Mouse (Mus musculus) CH12.LX (cell line): ENCODE data around the gene Cdk5rap3. TPM values are rescaled to one million over a fixed set of nuclear protein-coding genes. Genes with fewer than 3 reads are reported as not detected.

Source experiments
- DNase-seq: peaks from one replicate; pipeline ENCODE4 v3.0.0-alpha.2; 2013; ENCODE audit errors: extremely low read depth
- H3K27ac ChIP-seq: 2 replicates; pipeline ENCODE4 v1.5.1; 2012; ENCODE audit warnings: low read depth, mild to moderate bottlenecking, control low read depth, moderate library complexity; ENCODE audit not compliant: insufficient read depth
- H3K27me3 ChIP-seq: replicated peaks from 2 replicates; pipeline ENCODE3; 2012; ENCODE audit warnings: inconsistent platforms
- H3K36me3 ChIP-seq, 2 experiments: replicated peaks in 1 of 2; 2 replicates each; pipeline versions ENCODE3 to v1.6.1; 2012; ENCODE audit warnings: inconsistent platforms in 1 of 2, low read length in 1 of 2, mild to moderate bottlenecking in 1 of 2, mixed read lengths in 1 of 2, moderate library complexity in 1 of 2; ENCODE audit not compliant: control insufficient read depth in 1 of 2, insufficient read depth in 1 of 2
- H3K4me1 ChIP-seq, 2 experiments: 2 replicates each; pipeline ENCODE4 v1.6.1; 2012; ENCODE audit warnings: inconsistent platforms in 1 of 2, moderate library complexity in 1 of 2; ENCODE audit not compliant: insufficient read depth in 2 of 2, control insufficient read depth in 1 of 2
- H3K4me2 ChIP-seq: 2 replicates; pipeline ENCODE4 v1.6.1; 2012; ENCODE audit warnings: low read depth, mild to moderate bottlenecking, control low read depth; ENCODE audit not compliant: poor library complexity, insufficient read depth, severe bottlenecking
- H3K4me3 ChIP-seq, 3 experiments: fragments of 150-350 bp in 1 of 3; sonication (generic) in 1 of 3; replicated peaks in 1 of 3; 2 replicates each; pipeline versions ENCODE3 to v1.5.1; 2011 to 2012; ENCODE audit warnings: low read depth in 2 of 3, low read length in 2 of 3, mild to moderate bottlenecking in 2 of 3, moderate library complexity in 2 of 3, control low read depth in 1 of 3, improper control_type of control experiment in 1 of 3, inconsistent platforms in 1 of 3, mixed read lengths in 1 of 3; ENCODE audit not compliant: poor library complexity in 1 of 3
- H3K79me2 ChIP-seq: replicated peaks from 2 replicates; pipeline ENCODE4 v1.6.1; 2012; ENCODE audit warnings: mild to moderate bottlenecking, moderate library complexity; ENCODE audit not compliant: control insufficient read depth, poor library complexity, insufficient read depth, severe bottlenecking; ENCODE audit errors: extremely low read depth
- H3K9ac ChIP-seq: 2 replicates; pipeline ENCODE4 v1.6.1; 2012; ENCODE audit warnings: low read depth, mild to moderate bottlenecking, control low read depth, moderate library complexity; ENCODE audit not compliant: insufficient read depth
- H3K9me3 ChIP-seq: replicated peaks from 2 replicates; pipeline ENCODE3; 2012; ENCODE audit warnings: low read length, inconsistent platforms, mixed read lengths
- BHLHE40 ChIP-seq: IDR thresholded peaks from 2 replicates; pipeline ENCODE4 v1.6.1; 2011; ENCODE audit warnings: mild to moderate bottlenecking, low read depth, low read length, improper control_type of control experiment
- CHD2 ChIP-seq: IDR thresholded peaks from 2 replicates; pipeline ENCODE4 v1.6.1; 2011; ENCODE audit warnings: low read length, improper control_type of control experiment
- CTCF ChIP-seq, 2 experiments: IDR thresholded peaks in 1 of 2; conservative IDR thresholded peaks in 1 of 2; 2 replicates each; pipeline ENCODE4 v1.5.1; 2011 to 2012; ENCODE audit warnings: low read depth in 2 of 2, low read length in 2 of 2, improper control_type of control experiment in 1 of 2, inconsistent platforms in 1 of 2, mild to moderate bottlenecking in 1 of 2, moderate library complexity in 1 of 2
- E2F4 ChIP-seq: IDR thresholded peaks from 2 replicates; pipeline ENCODE4 v1.6.1; 2011; ENCODE audit warnings: low read depth, low read length, improper control_type of control experiment; ENCODE audit not compliant: insufficient replicate concordance
- ELF1 ChIP-seq: IDR thresholded peaks from 2 replicates; pipeline ENCODE4 v1.6.1; 2014; ENCODE audit warnings: low read depth, mild to moderate bottlenecking, inconsistent platforms, low read length, improper control_type of control experiment
- EP300 ChIP-seq: IDR thresholded peaks from 2 replicates; pipeline ENCODE4 v1.6.1; 2011; ENCODE audit warnings: low read length, improper control_type of control experiment
- ETS1 ChIP-seq: conservative IDR thresholded peaks from 2 replicates; pipeline ENCODE4 v1.6.1; 2012; ENCODE audit warnings: low read depth, mild to moderate bottlenecking, inconsistent platforms, low read length, improper control_type of control experiment, moderate library complexity
- HCFC1 ChIP-seq: IDR thresholded peaks from 2 replicates; pipeline ENCODE4 v1.6.1; 2012; ENCODE audit warnings: low read depth, mild to moderate bottlenecking, inconsistent platforms, low read length, improper control_type of control experiment
- IRF4 ChIP-seq: IDR thresholded peaks from 2 replicates; pipeline ENCODE4 v1.6.1; 2014; ENCODE audit warnings: low read depth, mild to moderate bottlenecking, inconsistent platforms, low read length, improper control_type of control experiment
- JUN ChIP-seq: IDR thresholded peaks from 2 replicates; pipeline ENCODE4 v1.6.1; 2011; ENCODE audit warnings: low read depth, mild to moderate bottlenecking, low read length, improper control_type of control experiment, moderate library complexity; ENCODE audit not compliant: insufficient read depth
- JUND ChIP-seq: conservative IDR thresholded peaks from 2 replicates; pipeline ENCODE4 v1.6.1; 2011; ENCODE audit warnings: low read depth, low read length, improper control_type of control experiment
- KAT2A ChIP-seq: IDR thresholded peaks from 2 replicates; pipeline ENCODE4 v1.6.1; 2012; ENCODE audit warnings: low read length, improper control_type of control experiment, inconsistent platforms; ENCODE audit not compliant: insufficient replicate concordance
- MAFK ChIP-seq: IDR thresholded peaks from 2 replicates; pipeline ENCODE4 v1.6.1; 2011; ENCODE audit warnings: low read length, improper control_type of control experiment; ENCODE audit not compliant: insufficient replicate concordance
- MAZ ChIP-seq: IDR thresholded peaks from 2 replicates; pipeline ENCODE4 v1.6.1; 2012; ENCODE audit warnings: low read depth, mild to moderate bottlenecking, inconsistent platforms, low read length, improper control_type of control experiment, moderate library complexity
- MEF2A ChIP-seq: IDR thresholded peaks from 2 replicates; pipeline ENCODE4 v1.6.1; 2014; ENCODE audit warnings: low read depth, mild to moderate bottlenecking, inconsistent platforms, low read length, improper control_type of control experiment, borderline replicate concordance
- MXI1 ChIP-seq: IDR thresholded peaks from 2 replicates; pipeline ENCODE4 v1.6.1; 2011; ENCODE audit warnings: mild to moderate bottlenecking, low read depth, low read length, improper control_type of control experiment
- MYC ChIP-seq: IDR thresholded peaks from 2 replicates; pipeline ENCODE4 v1.6.1; 2011; ENCODE audit warnings: low read depth, mild to moderate bottlenecking, improper control_type of control experiment, low read length
- NELFE ChIP-seq: IDR thresholded peaks from 2 replicates; pipeline ENCODE4 v1.6.1; 2011; ENCODE audit warnings: low read depth, low read length, improper control_type of control experiment
- PAX5 ChIP-seq: IDR thresholded peaks from 2 replicates; pipeline ENCODE4 v1.6.1; 2012; ENCODE audit warnings: low read length, inconsistent platforms, mixed read lengths
- POLR2AphosphoS2 ChIP-seq: IDR thresholded peaks from 2 replicates; pipeline ENCODE4 v1.6.1; 2011; ENCODE audit warnings: low read depth, low read length, improper control_type of control experiment
- RAD21 ChIP-seq: IDR thresholded peaks from 2 replicates; pipeline ENCODE4 v1.6.1; 2011; ENCODE audit warnings: low read depth, mild to moderate bottlenecking, low read length, improper control_type of control experiment, moderate library complexity
- RCOR1 ChIP-seq: conservative IDR thresholded peaks from 2 replicates; pipeline ENCODE4 v1.6.1; 2012; ENCODE audit warnings: low read depth, mild to moderate bottlenecking, inconsistent platforms, low read length, improper control_type of control experiment
- SMC3 ChIP-seq: IDR thresholded peaks from 2 replicates; pipeline ENCODE4 v1.6.1; 2011; ENCODE audit warnings: low read depth, low read length, improper control_type of control experiment
- TBP ChIP-seq: conservative IDR thresholded peaks from 2 replicates; pipeline ENCODE4 v1.6.1; 2011; ENCODE audit warnings: low read depth, low read length, improper control_type of control experiment
- UBTF ChIP-seq: IDR thresholded peaks from 2 replicates; pipeline ENCODE4 v1.6.1; 2012; ENCODE audit warnings: low read depth, mild to moderate bottlenecking, inconsistent platforms, low read length, improper control_type of control experiment, moderate library complexity
- USF1 ChIP-seq: IDR thresholded peaks from 2 replicates; pipeline ENCODE4 v1.6.1; 2014; ENCODE audit warnings: low read depth, mild to moderate bottlenecking, inconsistent platforms, low read length, improper control_type of control experiment
- USF2 ChIP-seq: conservative IDR thresholded peaks from 2 replicates; pipeline ENCODE4 v1.6.1; 2011; ENCODE audit warnings: low read depth, low read length, improper control_type of control experiment
- ZC3H11A ChIP-seq: IDR thresholded peaks from 2 replicates; pipeline ENCODE4 v1.6.1; 2012; ENCODE audit warnings: low read depth, mild to moderate bottlenecking, inconsistent platforms, low read length, improper control_type of control experiment
- ZKSCAN1 ChIP-seq: IDR thresholded peaks from 2 replicates; pipeline ENCODE4 v1.6.1; 2012; ENCODE audit warnings: low read depth, inconsistent platforms, low read length, improper control_type of control experiment, borderline replicate concordance
- ZMIZ1 ChIP-seq: IDR thresholded peaks from 2 replicates; pipeline ENCODE4 v1.6.1; 2012; ENCODE audit warnings: low read depth, mild to moderate bottlenecking, inconsistent platforms, low read length, improper control_type of control experiment
- ZNF384 ChIP-seq: IDR thresholded peaks from 2 replicates; pipeline ENCODE4 v1.6.1; 2012; ENCODE audit warnings: low read depth, low read length, improper control_type of control experiment, inconsistent platforms
- dilution Hi-C: fragments of 300-500 bp; cut with MboI; formaldehyde crosslinking; loops from 2 replicates; pipeline ENCODE4 v1.14.3; 2020; ENCODE audit warnings: low sequenced_read_pairs; ENCODE audit not compliant: extremely low pct_unique_long_range_greater_than_20kb, extremely low pct_ligation_motif_present
- in situ Hi-C: fragments of 300-500 bp; cut with MboI; formaldehyde crosslinking; loops from 3 replicates; pipeline ENCODE4 v1.14.3; 2019; ENCODE audit warnings: low sequenced_read_pairs, low pct_ligation_motif_present, low pct_unique_long_range_greater_than_20kb, mixed read lengths
- polyA plus RNA-seq: library from polyadenylated mRNA; unstranded; fragments of >175 nt; gene quantifications from 2 replicates; pipeline ENCODE4 v1.2.1, GENCODE M21; 2012; ENCODE audit warnings: low read depth; ENCODE audit not compliant: insufficient read length
- total RNA-seq, 2 experiments: library from RNA; depleted of rRNA; stranded (reverse); fragments of 300-350 nt in 1 of 2; fragments of >200 nt in 1 of 2; gene quantifications; 2 replicates each; pipeline ENCODE4 v1.2.3; 2012 to 2014

Gene Cdk5rap3
- total and polyA plus RNA-seq, 3 experiments, result 61.6 to 112 (median 70.3) TPM

- Histone ChIP-seq H3K79me2 (no peaks in the 10 kb centered on the region), H3K9ac (no peak overlapping the region), H3K36me3 (peaks cover 86 to 100% of the 10 kb centered on the region in 2 experiments), H3K27ac (no peak overlapping the region), H3K27me3 (no peaks in the 10 kb centered on the region), H3K4me2 (no peak overlapping the region), H3K9me3 (peaks cover 11% of the 10 kb centered on the region), H3K4me3 (no peak overlapping the region), H3K4me1 (peaks cover 6 to 10% of the 10 kb centered on the region in 2 experiments; a peak in 3 of 4 replicates)
- dilution Hi-C loops, result no loop called here
- TF ChIP-seq MXI1, result no peak
- no peak for TF ChIP-seq BHLHE40
- no peak for TF ChIP-seq E2F4
- no peak for TF ChIP-seq KAT2A
- TF ChIP-seq TBP, result no peak
- no peak for TF ChIP-seq ZC3H11A
- no peak for TF ChIP-seq HCFC1
- no peak for TF ChIP-seq ZNF384
- no peak for TF ChIP-seq ETS1
- TF ChIP-seq USF1, result no peak
- no peak for TF ChIP-seq CHD2
- no peak for TF ChIP-seq EP300
- no peak for TF ChIP-seq ZMIZ1
- no peak for TF ChIP-seq NELFE
- TF ChIP-seq CTCF (conservative IDR thresholded peaks at IDR 0.05 in 1 of 2, IDR thresholded peaks at IDR 0.05 in 1 of 2; ENCODE audit: low read depth in 2 of 2, low read length in 2 of 2), result no peak
- TF ChIP-seq MAFK, result no peak
- no peak for TF ChIP-seq JUN
- TF ChIP-seq UBTF, result no peak
- no peak for TF ChIP-seq POLR2AphosphoS2
- TF ChIP-seq JUND, result no peak
- DNase-seq, result no peak
- in situ Hi-C loops, result no loop called here
Measured at GRCm38 (mm10) chr11:96952426-96952825, 36.1 kb upstream of the Cdk5rap3 start.

- in situ Hi-C loops (no loop called here), dilution Hi-C loops (no loop called here)
- Histone ChIP-seq H3K36me3 (peaks cover 70 to 97% of the 10 kb centered on the region in 2 experiments), H3K9ac (no peak overlapping the region), H3K4me2 (no peak overlapping the region), H3K9me3 (peaks cover 11% of the 10 kb centered on the region), H3K4me1 (peaks cover 6 to 25% of the 10 kb centered on the region in 2 experiments), H3K4me3 (no peak overlapping the region), H3K27me3 (no peaks in the 10 kb centered on the region), H3K27ac (no peak overlapping the region), H3K79me2 (0 out of 2 replicates have a peak, but pooled peaks cover 3% of the 10 kb centered on the region)
- DNase-seq, result peak; percentile 44
- no peak for TF ChIP-seq USF2
- TF ChIP-seq ZMIZ1, result no peak
- no peak for TF ChIP-seq ZKSCAN1
- TF ChIP-seq EP300, result no peak
- no peak for TF ChIP-seq CHD2
- TF ChIP-seq RAD21, result peak; percentile 10
- TF ChIP-seq ELF1, result no peak
- no peak for TF ChIP-seq IRF4
- TF ChIP-seq KAT2A, result no peak
- TF ChIP-seq JUN, result no peak
- no peak for TF ChIP-seq MYC
- TF ChIP-seq POLR2AphosphoS2, result no peak
- TF ChIP-seq ZC3H11A, result no peak
- no peak for TF ChIP-seq NELFE
- no peak for TF ChIP-seq E2F4
- no peak for TF ChIP-seq USF1
- peak; percentile 50 for TF ChIP-seq SMC3
- peak; percentile 45 to 60; a peak in 3 of 4 replicates for TF ChIP-seq CTCF (conservative IDR thresholded peaks at IDR 0.05 in 1 of 2, IDR thresholded peaks at IDR 0.05 in 1 of 2; ENCODE audit: low read depth in 2 of 2, low read length in 2 of 2)
- TF ChIP-seq PAX5, result no peak
- TF ChIP-seq MEF2A, result no peak
- TF ChIP-seq RCOR1, result no peak
- no peak for TF ChIP-seq MAZ
- no peak for TF ChIP-seq HCFC1
- TF ChIP-seq JUND, result no peak
- no peak for TF ChIP-seq ETS1
Measured at GRCm38 (mm10) chr11:96950767-96951166, 34.5 kb upstream of the Cdk5rap3 start.
